Mouse (Mus musculus): ENCODE results near the gene Zfp507.

The Zfp507 gene

GRCm38 (mm10) chr7:35802906-35803595 lies at the start of gene Zfp507:
Gene Zfp507 (minus strand): TSS chr7:35803003.
- DNase-seq (ENCODE audit: extremely low spot score, low spot score) = peak; percentile 95

DNA sequence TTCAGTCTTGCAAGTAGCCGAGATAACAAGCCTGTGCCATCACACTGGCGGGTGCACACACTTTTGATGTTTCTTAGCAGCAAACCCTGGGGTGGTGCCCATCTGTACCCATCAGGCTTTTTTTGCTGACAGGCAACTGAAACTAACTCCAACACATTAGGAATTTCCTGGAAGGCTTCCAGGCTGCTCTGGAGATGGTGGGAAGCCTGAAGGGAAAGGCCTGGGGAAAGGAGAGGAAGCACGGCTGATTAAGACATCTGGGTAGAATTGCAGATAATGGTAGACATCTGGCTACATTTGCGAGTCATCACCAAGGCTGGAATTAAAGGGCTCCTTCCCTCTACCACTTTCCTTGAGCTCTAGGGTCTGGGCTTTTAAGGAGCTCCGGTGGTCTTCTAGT lies 47.6 kb upstream of the Zfp507 start:
- no peak for DNase-seq (ENCODE audit: extremely low spot score, low spot score)

GRCm38 (mm10) chr7:35848526-35848925 lies 45.7 kb upstream of the Zfp507 start:
- no peak for DNase-seq (ENCODE audit: extremely low spot score, low spot score)

- DNase-seq (ENCODE audit: extremely low spot score, low spot score) = no peak
These were observed 37.7 kb upstream of the Zfp507 start for GRCm38 (mm10) chr7:35840504-35840903.

DNA sequence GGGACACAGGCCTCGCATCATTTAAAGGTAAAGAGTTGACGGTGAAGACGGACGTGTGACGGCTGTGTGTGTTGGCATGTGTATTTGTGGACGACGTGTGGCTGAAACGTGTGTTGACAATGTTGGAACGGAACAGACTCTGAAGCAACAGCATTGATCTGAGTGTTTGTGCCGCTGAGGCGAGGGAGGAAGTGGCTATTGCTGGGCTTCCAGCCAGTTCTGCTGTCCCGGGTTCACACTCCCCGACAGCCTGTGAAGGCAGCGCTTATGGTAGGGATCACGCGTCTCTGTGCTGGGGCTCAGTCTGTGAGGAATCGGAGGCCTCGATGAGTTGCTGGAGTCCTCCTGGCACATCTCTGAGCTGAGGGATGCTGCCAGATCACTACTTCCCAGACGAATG lies 34.0 kb upstream of the Zfp507 start:
- DNase-seq (ENCODE audit: extremely low spot score, low spot score) = no peak

- DNase-seq (ENCODE audit: extremely low spot score, low spot score) = no peak
These were observed 33.6 kb upstream of the Zfp507 start for GRCm38 (mm10) chr7:35836415-35836814.

DNA sequence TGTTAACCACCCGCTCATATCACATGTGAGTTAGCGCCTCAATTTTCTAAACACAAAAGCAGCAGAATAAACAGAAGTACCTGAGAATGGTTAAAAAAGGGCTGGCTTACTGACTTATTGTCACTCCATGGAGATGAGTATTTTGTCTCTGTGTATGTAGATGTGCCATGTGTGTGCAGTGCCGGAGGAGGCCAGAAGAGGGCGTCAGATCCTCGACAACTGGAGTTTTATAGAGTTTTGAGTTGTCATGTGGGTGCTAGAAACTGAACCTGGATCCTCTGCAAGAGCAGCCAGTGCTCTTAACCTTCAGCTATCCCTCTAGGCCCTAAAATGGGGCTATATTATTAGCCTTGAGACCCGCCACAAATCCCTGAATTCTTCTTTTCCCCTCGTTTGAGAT lies 27.3 kb upstream of the Zfp507 start:
- DNase-seq (ENCODE audit: extremely low spot score, low spot score) = no peak

GRCm38 (mm10) chr7:35823906-35824305 lies 21.1 kb upstream of the Zfp507 start:
- DNase-seq (ENCODE audit: extremely low spot score, low spot score) = no peak

DNA sequence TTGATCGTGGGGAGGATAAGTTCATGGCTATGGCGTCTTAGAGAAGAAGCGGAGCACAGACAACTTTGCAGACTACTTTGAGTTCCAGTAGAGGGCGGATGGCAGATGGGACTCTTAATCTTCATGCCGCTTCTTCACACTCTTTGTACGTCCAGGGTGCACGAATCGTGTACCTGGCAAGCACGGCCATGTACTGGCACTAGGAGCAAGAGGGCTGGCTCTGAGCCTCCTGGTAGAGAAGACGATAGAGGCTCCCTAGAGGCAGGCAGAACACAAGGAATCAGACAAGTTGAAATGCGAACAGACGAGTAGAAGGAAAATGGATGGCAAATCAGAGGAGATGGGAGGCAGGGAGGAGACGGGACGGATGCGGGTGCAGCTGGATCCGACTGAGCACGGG lies 19.5 kb upstream of the Zfp507 start:
- no peak for DNase-seq (ENCODE audit: extremely low spot score, low spot score)

GRCm38 (mm10) chr7:35821357-35821756 lies 18.6 kb upstream of the Zfp507 start:
- no peak for DNase-seq (ENCODE audit: extremely low spot score, low spot score)

DNA sequence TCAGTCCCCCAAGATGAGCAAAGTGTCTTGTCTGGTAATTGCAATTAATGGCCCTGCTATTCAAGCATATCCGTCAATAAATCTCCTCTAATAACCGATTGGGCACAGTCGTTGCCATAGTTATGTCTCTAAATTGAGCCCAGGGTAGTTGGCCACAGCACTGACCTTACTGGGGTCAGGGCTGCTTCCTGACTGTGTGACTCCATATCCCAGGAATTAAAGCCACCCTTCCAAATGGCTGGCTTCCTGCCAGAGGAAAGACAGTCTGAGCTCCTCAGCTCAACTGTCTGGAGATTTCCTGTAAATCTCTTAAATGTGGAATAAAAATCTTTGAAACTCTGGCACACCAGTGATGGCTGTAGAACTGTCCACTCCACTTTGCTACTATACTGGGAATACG lies 16.7 kb upstream of the Zfp507 start:
- DNase-seq (ENCODE audit: extremely low spot score, low spot score) = no peak

DNA sequence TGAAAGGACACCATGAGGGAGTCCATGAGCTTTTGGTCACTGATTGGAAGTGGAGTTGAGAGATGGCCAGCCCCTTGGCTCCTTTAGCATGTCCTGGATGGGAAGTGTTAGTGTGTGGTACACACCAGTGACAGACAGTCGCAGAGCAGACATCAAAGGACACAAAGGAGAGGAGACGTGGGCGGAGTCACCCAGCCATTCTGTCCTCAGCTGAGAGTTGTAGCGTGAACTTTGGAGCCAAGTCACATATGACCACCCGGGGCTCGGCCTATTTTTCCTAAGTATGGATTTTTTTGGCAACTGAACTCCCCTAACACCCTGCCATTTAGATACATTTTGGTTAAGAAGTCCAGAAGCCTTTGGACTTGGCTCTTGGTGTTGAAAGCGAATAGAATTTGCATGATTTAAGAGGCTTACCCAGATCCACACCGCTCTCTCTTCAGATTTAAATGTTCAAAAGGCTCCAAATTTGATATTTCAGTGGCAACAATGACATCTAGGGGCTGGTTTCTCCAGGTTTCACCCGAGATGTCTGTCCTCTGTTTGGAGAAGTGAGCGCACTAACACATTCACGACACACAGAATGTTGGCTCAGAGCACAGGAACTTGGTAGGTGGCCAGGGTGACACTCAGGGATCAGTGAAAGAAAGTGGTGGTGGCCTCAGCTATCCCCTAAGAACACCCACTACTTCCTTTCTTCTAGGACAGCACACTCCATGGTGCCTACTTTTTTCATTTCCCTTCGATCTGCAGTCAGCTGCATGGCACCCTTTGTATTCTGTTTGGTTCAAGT lies 12.2 kb upstream of the Zfp507 start:
- DNase-seq (ENCODE audit: extremely low spot score, low spot score) = no peak

- DNase-seq (ENCODE audit: extremely low spot score, low spot score) = no peak
These were observed 10.5 kb upstream of the Zfp507 start for GRCm38 (mm10) chr7:35813306-35813705.

DNA sequence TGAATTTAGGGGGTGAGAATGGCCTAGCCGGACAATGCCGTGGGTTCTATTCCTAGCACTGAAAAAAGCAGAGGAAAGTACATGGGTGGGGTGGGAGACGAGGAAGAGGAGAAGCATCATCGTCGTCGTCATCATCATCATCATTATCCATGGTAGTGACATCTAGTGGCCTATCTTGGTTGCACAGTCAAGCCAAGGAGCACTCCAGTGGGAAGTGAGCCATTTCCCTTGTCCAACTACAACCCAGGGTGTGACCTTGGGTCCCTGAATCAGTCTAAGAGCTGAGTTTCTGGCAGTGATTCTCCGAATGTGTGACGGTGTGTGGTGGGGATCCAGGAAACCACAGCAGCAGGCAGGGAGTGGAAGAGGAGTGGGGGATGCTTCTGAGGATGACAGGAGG lies 7.9 kb upstream of the Zfp507 start:
- DNase-seq (ENCODE audit: extremely low spot score, low spot score) = no peak

- DNase-seq (ENCODE audit: extremely low spot score, low spot score) = no peak
These were observed 1.4 kb upstream of the Zfp507 start for GRCm38 (mm10) chr7:35804206-35804605.

DNA sequence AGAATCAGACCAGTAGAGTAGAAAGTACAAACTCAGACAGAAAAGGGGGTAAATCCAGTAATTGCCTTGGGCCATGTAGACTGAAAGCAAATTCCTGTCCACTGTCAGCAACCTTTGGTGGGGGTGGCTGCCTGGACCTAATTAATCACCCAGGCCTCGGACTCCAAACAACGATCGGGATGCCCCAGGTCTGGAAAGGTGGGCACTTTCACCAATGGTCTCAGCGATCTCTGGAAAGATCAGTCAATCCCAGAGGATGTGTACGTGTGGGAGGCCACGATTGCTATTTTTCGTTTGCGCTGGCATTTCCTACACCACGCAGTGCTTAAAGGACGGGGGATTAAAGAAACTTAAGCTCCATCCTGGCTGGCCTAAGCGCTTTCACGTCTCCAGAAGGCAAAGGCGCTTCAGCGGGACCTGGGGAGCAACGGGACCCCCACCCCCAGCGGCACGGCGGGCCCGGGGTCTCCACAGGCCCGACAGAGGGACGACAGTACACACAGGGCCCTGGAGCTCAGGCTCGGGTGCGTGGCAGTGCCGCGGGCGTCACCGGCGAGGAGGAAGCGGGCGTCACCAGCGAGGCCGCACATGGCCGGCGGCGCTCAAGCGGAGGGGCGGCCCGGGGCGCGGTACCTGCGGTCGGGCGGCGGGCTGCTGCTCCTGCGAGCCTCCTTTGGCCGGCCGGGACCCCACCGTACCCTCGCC lies 450 bp downstream of the Zfp507 start:
- DNase-seq (ENCODE audit: extremely low spot score, low spot score) = no peak

DNA sequence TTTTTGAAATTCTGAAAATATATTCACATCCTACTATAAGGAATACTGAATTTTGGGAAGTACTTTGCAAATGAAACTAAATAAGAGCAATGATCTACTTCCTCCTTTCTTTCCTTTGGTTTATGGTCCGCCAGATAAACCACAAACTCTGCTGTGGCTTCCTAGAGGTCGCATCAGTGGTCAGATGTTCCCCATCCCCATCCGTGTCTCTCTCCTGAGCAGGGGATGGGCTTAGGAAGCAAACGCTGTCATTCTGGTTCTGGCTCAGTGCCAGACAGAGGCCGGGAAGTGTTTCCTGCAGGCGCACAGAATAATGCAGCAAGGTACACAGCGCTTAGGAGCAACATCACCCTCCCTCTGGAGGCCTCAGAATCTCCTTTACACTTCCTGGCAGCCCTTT lies 6.7 kb downstream of the Zfp507 start:
- no peak for DNase-seq (ENCODE audit: extremely low spot score, low spot score)

- no peak for DNase-seq (ENCODE audit: extremely low spot score, low spot score)
These were observed 8.6 kb downstream of the Zfp507 start for GRCm38 (mm10) chr7:35794145-35794664.

DNA sequence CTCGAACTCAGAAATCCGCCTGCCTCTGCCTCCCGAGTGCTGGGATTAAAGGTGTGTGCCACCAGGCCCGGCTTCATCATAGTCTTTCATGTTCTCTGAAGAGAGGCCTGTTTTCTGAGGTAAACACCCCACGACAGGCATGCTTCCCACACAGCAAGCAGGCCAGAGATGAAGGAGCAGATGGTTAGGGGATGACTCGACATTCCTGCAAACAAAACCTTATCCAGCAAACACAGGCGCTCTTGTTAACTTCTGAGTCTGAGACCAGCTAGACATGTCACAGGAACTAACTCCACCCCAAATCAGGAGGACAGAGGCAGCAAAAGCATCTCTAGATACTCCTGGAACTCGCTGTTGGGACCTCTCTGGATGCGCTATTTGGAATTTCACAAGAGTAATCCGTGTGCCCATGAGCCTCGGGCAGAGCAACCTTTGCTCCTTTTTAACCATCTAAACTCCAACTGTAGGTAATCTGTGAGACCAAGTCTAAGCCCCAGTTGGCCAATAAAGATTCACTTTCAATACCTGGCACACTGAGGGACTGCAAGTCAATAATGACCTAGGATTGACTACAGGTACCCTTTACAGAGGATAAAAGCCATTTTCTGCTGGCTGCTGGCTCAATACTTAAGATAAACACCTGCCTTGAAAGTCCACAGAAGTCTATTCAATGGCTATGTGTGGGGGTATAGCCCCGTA lies 10.5 kb downstream of the Zfp507 start:
- no peak for DNase-seq (ENCODE audit: extremely low spot score, low spot score)

DNA sequence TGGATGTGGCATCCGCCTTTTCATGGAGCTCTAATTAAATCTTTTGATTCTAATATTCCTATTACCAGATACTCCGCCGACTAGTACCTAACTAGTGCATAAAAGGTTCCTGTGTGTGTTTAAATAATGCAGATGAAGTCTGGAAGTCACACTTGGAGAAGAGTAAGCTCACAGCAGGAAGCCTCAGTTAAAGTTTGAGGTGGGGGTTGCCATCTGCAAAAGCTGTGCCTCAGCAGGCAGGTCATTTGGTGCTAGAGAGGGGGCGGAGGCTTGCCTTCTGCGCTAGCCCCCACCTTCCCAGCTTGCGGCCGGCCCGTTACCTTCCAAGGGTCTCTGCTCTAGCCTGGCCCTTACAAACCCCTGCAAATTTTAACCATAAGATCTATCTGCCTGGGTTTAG lies 11.9 kb downstream of the Zfp507 start:
- DNase-seq (ENCODE audit: extremely low spot score, low spot score) = no peak

GRCm38 (mm10) chr7:35790201-35790600 lies 12.6 kb downstream of the Zfp507 start:
- DNase-seq (ENCODE audit: extremely low spot score, low spot score) = no peak

DNA sequence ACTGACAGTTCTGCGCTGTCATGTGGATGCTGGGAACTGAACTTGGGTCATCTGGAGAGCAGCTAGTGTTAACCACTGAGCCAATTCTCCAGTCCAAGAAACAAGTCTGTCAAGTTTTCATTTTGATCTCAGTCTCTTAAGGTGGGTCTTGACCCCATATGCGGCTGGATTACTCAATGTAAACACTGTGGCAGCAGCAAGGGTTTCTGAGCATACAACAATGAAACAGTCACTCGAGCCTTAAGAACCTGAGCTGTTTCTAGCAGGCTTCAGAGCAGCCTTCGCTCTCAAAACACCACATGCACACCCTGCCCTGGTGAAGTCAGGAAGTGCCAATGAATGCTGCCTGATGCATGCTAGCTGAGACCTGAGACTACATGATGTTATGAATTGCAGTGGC lies 17.2 kb downstream of the Zfp507 start:
- no peak for DNase-seq (ENCODE audit: extremely low spot score, low spot score)

Data from neural tube, embryonic 10.5 days (tissue).